Mouse (Mus musculus): ENCODE data around the gene Zfp839.
"Not testable (repeated sequence)": the region's sequence is repeated elsewhere in the genome, so short reads cannot be mapped to it uniquely, and the experiment has no call there.

Zfp839 gene

DNA sequence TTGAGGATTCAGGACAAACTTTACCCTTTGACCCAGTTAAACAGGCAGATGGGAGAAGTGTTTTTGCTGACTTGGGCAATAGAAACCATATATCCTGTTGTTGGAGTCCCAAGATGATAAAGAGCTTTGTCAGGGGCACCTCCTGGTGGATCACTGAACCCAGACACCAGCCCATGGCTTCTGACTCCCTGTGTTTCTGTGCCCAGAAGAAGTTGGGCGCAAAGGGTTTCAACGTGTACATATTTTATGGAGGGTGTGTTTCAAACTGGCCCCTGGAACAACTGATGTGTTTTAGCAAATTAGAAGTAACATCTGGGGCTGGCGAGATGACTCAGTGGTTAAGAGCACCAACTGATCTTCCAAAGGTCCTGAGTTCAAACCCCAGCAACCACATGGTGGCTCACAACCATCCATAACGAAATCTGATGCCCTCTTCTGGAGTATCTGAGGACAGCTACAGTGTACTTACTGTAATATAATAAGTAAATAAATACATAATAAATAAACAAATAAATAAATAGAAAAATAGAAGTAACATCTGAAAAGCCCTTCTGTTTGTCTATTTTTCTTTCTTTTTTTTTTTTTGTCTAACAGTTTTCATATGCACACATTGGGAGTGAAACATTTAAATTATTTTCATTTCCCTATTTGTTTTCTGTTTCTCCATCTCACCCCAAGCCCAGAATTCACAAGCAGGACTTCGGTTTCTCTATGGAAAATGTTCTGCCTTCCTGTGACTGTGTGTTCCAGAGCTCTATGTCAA lies 8.1 kb upstream of the Zfp839 start:
- DNase-seq = no peak

DNA sequence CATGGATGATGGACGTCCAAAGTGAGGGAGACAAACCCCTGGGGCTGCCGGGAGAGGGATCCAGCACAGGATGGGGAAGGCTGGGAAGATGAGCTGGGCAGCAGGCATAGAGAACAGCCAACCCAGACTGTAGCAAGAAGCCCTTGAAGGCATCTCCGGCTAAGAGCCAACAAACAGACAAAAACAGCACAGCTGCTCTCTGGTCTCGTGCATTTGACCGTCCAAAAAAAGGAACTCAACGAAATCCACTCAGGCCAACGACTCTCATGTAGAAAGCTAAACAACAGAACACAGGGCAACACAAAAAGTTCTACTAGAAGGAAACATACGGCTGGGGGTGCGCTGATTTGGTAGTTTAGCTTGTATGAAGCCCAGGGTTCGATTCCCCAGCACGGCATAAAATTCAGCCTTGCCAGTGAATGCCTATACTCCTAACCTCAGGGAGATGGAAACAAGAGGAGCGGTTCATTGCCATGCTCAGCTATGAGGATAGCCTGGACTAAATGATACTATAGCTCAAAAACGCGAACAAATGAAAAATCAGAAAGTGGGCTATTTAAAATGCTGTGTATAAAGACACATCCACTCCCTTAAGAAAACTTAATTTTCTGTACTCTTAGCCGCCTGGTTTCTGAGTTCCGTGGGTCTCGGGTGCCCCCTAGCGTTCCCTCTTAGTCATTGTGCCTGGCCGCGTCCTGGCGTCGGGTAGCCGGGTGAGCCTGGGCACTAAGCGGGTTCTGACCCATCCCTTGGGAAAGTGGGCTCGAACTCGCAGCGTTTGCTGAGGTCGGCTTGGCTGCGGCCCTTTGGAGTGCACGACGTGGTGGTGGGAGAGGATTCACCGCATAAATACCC lies 6.6 kb upstream of the Zfp839 start:
- peak; percentile 70 to 88 for DNase-seq

GRCm38 (mm10) chr12:110844227-110845130 lies 5.6 kb upstream of the Zfp839 start:
- peak; percentile 12 to 31 for DNase-seq

DNA sequence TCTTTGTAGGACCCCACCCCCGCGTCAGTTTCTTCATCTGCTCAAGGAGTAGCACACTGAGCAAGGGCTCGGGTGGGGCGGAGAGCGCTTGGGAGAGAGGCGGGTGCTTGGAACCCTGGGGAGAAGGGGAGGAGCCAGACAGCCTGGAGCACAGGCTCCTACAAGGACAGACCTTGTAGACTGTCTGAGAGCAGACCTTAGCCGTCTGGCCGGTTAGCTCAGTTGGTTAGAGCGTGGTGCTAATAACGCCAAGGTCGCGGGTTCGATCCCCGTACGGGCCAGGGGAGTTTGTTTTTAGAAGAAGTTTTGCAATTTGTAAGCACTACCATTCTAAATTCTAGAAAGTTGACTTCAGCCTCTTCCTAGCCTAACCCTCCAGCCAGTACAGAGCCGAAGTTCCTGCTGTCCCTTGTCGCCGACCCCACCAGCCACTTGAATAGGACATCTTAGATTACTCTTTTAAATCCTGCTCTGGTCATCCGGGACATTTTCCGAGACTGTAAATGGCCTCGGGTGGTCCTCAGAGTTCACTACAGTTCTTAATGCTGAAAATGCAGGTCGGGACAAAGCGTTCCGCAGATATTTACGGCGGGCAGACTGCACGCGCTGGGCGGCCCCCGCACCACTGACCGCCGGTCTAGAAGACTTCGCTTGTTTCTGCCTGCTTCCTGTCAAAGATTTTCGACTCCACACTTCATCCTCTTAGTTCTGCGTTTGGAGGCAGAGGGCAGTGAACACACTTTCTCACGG lies 4.7 kb upstream of the Zfp839 start:
- DNase-seq = peak; percentile 63 to 65

- no peak for DNase-seq
These were observed 3.8 kb upstream of the Zfp839 start for GRCm38 (mm10) chr12:110846191-110846765.

DNA sequence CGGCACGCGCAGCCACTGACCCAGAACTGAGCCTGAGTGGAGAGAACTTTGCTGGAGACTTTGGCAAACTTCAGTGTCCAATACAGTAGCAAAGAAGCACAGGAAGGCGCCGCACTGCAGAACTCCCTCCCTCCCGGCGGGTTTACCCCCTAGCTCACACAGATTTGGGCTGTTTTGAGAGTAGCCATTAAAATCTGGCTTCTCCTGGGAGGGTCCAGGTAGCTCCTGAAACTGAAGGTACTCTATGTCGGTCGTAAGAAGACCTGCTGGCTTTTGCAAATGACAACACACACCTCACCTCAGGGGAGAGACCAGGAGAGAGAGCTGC lies 840 bp downstream of the Zfp839 start:
- no peak for DNase-seq

DNA sequence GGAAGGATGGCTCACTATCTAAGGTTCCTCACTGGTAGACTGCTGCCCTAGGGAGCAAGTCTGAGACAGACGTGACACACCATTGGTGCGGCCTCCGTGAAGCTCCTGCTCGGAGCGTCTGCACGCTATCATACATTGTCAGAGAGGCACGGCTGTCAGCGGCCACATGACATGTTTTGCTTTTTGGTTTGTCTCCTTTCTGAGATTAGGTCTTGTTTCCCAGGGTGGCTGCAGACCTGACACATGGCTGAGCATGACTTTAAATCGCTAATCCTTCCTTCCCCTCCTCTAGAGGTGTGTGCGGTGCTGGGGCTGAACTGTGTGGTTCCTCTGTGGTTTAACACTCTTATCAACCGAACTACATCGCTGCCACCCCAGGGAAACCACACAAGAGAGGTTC lies 1.4 kb downstream of the Zfp839 start:
- no peak for DNase-seq

DNA sequence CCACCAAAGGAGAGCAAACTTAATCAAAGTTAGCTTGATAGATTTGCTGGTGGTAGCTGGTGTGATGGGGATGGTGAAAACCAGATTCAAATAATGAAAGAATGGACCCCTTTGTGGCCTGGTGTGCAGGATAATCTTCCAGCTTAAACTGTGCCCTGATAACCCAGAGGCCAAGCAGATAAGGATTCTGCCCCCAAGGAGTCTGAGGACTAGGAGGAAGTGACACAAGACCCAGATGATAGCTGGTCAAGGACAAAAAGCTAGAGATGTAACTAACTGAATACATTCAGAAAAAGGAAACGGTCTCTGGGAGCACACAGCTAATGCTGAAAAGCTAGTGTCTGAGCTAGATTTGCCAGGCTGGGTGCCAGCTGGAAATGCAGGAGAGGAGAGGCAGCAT lies 1.9 kb downstream of the Zfp839 start:
- DNase-seq = no peak

- peak in 1 of 2 experiments; percentile 23 for DNase-seq
These were observed 5.0 kb downstream of the Zfp839 start for GRCm38 (mm10) chr12:110854786-110855737.

DNA sequence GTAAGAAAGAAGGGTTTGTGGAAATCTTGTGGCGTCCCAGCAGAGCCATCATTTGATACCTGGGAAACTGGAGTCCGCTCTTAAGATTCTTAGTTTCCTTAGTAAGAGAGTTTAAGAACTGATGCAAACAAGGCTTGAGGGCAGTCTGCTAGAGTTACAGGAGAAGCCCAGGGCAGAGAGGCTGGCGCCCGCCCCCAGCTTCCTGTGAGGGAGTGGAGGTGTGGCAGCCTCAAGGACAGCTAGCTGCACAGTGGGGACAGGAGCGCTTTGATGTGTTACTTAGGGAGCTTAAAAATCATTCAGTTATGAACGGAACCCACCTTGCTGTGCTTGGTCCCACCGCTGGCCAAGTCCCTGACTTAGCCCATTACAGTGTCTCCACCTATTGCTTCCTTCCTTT lies 7.1 kb downstream of the Zfp839 start:
- DNase-seq = no peak

DNA sequence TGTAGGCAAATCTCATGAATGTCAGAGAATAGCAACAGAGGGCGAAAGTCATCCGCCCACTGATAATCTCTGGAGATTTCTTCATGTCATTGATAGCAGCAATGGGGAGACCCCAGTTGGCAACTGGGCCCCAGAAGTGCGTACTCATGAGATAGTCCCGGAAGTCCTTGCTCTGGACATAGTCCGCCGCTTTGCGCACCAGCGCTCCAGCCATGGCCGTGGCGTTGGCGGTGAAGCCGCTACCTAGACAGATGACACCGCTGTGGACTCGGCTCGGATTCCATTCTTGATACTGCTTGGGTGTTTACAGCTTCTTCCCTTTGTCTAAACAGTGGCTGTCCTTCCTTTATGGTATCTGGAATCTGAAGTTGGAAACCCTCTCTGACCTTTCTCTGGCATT lies 8.6 kb downstream of the Zfp839 start:
- DNase-seq = not testable (repeated sequence)

DNA sequence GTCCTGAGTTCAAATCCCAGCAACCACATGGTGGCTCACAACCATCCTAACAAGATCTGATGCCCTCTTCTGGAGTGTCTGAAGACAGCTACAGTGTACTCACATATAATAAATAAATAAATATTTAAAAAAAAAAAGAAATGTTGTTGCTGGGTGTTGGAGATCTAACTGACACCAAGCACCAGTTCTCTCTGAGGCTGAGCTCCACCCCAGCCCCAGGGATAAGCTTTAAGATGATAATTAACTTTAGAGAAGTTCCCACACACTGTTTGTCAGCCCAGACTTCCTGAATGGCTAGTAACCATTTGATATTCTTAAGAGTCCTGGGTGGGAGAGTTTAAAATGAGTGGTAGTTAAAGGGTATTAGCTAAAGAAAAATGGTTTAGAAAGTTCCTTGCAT lies 10.2 kb downstream of the Zfp839 start:
- DNase-seq = no peak

GRCm38 (mm10) chr12:110861256-110861655 lies 11.2 kb downstream of the Zfp839 start:
- no peak for DNase-seq

DNA sequence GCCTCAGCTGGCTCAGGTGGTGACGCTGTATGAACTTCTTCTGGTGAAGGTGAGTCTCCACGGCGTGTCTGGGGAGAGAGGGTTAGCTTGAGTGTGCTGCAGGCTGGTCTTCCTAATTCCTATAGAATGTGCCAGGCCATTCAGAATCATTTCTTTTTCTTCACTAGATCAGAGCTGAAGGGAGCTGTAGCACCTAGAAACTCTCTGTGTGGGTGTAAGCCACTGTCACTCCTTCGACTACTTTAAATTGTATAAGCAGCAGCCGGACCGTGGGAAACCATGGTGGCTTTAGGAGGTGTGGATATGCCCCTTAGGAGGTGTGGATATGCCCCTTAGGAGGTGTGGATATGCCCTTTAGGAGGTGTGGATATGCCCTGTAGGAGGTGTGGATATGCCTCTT lies 14.0 kb downstream of the Zfp839 start:
- DNase-seq = no peak

- no peak for DNase-seq
These were observed 15.5 kb downstream of the Zfp839 start for GRCm38 (mm10) chr12:110865571-110865970.

DNA sequence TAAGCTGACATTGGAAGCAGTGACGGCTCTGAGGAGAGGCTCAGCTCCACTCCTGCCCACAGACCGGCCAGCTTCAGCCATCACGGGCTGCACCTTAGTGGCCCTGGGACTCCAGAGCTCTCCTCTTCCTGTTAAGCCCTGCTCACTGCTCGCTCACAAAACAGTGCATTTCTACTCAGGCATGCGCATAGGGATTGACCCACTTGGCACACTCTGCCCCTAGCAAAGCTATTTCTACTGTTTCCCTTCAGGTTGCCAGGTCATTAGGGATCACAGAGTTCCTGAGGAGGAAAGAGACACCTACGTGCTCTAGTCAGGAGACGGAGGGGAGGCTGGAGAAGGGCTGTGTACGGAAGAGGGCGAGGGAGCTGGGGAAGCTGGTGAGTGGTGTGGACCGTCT lies 15.9 kb downstream of the Zfp839 start:
- DNase-seq = no peak

GRCm38 (mm10) chr12:110870107-110870506 lies 20.1 kb downstream of the Zfp839 start:
- no peak for DNase-seq

DNA sequence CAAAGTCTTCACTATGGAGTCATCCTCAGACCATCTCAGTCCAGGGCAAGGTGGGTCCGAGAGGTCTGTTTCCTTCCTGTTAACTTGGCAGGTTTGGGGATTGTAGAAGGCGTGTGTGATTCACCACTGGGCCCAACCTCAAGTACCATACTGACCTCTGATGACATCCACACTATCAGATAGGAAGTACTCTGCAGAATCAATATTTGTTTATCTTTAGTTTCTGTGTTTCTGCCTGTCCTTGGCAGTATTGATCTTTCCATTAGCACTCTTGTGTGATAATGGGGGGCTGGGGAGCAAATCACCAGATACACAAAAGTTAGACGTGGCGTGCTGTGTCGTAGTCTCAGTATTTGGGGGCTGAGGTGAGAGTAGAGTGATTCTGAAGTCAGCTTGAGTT lies 21.2 kb downstream of the Zfp839 start:
- DNase-seq = no peak

- no peak for DNase-seq
These were observed 25.3 kb downstream of the Zfp839 start for GRCm38 (mm10) chr12:110875351-110875750.

- DNase-seq = no peak
These were observed 32.2 kb downstream of the Zfp839 start for GRCm38 (mm10) chr12:110882291-110882690.

- no peak for DNase-seq
These were observed 35.2 kb downstream of the Zfp839 start for GRCm38 (mm10) chr12:110885251-110885650.
